Comparison of ENCODE assay signal across 11 mouse cellular contexts in the genomic region with DNA sequence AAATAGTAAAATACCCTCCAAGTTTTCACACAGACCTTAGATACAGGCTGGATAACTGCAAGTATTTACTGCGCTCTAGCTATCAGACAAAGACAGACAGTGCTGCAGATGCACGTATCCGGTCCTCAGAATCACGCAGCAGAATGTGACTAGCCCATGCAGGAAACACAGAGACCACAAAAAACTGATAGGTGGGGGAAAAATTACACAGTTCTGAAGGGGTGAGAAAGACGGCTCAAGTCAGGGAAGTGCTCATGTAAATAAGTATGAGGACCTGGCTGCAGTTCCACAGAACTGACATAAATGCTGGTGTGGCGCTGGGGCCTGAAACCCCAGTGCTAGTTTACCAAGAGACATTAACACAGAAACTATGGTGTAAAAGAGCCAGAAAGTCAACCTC. TPM values are rescaled to one million over a fixed set of nuclear protein-coding genes. Genes with fewer than 3 reads are reported as not detected.
DNase-seq lines count a peak whose midpoint lies in the region; ATAC-seq and TF ChIP-seq lines count a peak whose summit lies in the region.
"Had no signal": no experiment of that assay in that cellular context is flagged by ENCODE, and none has a peak within 500 bp of the region (broad histone marks: within the 10 kb centered on the region; RNA-seq: fewer than 3 reads in every experiment).

No protein-coding gene starts in this region.

- 27% methylated on average over 6 of the region's 6 CpGs for WGBS in liver, embryonic 12.5 days (ENCODE audit: insufficient replicate concordance)
- WGBS in midbrain, embryonic 15.5 days: 93% methylated on average over 6 of the region's 6 CpGs
- 97% methylated on average over 6 of the region's 6 CpGs for WGBS in hindbrain, postnatal 0 days
- 92% methylated on average over 6 of the region's 6 CpGs for WGBS in hindbrain, embryonic 13.5 days

- H3K4me1 ChIP-seq in liver, embryonic 12.5 days: peaks cover 32% of the 10 kb centered on the region
- H3K4me1 ChIP-seq in midbrain, embryonic 15.5 days: no peaks in the 10 kb centered on the region
- H3K4me1 ChIP-seq in hindbrain, postnatal 0 days (ENCODE audit: insufficient read depth, low read length): no peaks in the 10 kb centered on the region
- no peaks in the 10 kb centered on the region for H3K4me1 ChIP-seq in hindbrain, embryonic 13.5 days (replicated peaks)
- H3K4me1 ChIP-seq: heart, embryonic 15.5 days had no signal

- H3K27me3 ChIP-seq in liver, embryonic 12.5 days (replicated peaks): no peaks in the 10 kb centered on the region
- H3K27me3 ChIP-seq in midbrain, embryonic 15.5 days (replicated peaks): no peaks in the 10 kb centered on the region
- no peaks in the 10 kb centered on the region for H3K27me3 ChIP-seq in hindbrain, postnatal 0 days (ENCODE audit: insufficient read depth, low read length)
- no peaks in the 10 kb centered on the region for H3K27me3 ChIP-seq in hindbrain, embryonic 13.5 days
- H3K27me3 ChIP-seq: heart, embryonic 15.5 days had no signal

- no peak for TF ChIP-seq CTCF in hindbrain, postnatal 0 days (IDR thresholded peaks at IDR 0.05; ENCODE audit: low read depth)
- no peak for TF ChIP-seq CTCF in left cerebral cortex, adult 2 months (IDR thresholded peaks at IDR 0.05)

- H3K27ac ChIP-seq in liver, embryonic 12.5 days: peak overlapping the region; percentile 72
- no peak overlapping the region for H3K27ac ChIP-seq in midbrain, embryonic 15.5 days
- H3K27ac ChIP-seq in hindbrain, postnatal 0 days: no peak overlapping the region
- H3K27ac ChIP-seq in hindbrain, embryonic 13.5 days: no peak overlapping the region
- no peak overlapping the region for H3K27ac ChIP-seq in left cerebral cortex, adult 2 months
- H3K27ac ChIP-seq: heart, embryonic 15.5 days; limb, embryonic 10.5 days had no signal

- intact Hi-C loops in left cerebral cortex, adult 2 months (cut with DNase I): no loop called here

- H3K36me3 ChIP-seq in liver, embryonic 12.5 days: peaks cover 85% of the 10 kb centered on the region
- peaks cover 42% of the 10 kb centered on the region for H3K36me3 ChIP-seq in midbrain, embryonic 15.5 days (replicated peaks)
- peaks cover 37% of the 10 kb centered on the region; the same call in 1 of the 2 replicates for H3K36me3 ChIP-seq in hindbrain, postnatal 0 days (ENCODE audit: insufficient read depth, low read length)
- peaks cover 75% of the 10 kb centered on the region for H3K36me3 ChIP-seq in hindbrain, embryonic 13.5 days

- 0 out of 2 replicates have a peak, but pooled peaks cover 4% of the 10 kb centered on the region for H3K9me3 ChIP-seq in liver, embryonic 12.5 days (replicated peaks)
- H3K9me3 ChIP-seq in midbrain, embryonic 15.5 days: no peaks in the 10 kb centered on the region
- 0 out of 2 replicates have a peak, but pooled peaks cover 4% of the 10 kb centered on the region for H3K9me3 ChIP-seq in hindbrain, postnatal 0 days (ENCODE audit: low read length)
- H3K9me3 ChIP-seq in hindbrain, embryonic 13.5 days: 0 out of 2 replicates have a peak, but pooled peaks cover 5% of the 10 kb centered on the region
- H3K9me3 ChIP-seq: heart, embryonic 15.5 days; limb, embryonic 10.5 days had no signal

- DNase-seq in 416B (ENCODE audit: low read depth): peak; percentile 95
- no peak for DNase-seq in hindbrain, postnatal 0 days (ENCODE audit: low spot score)
- no peak for DNase-seq in left cerebral cortex, adult 2 months (ENCODE audit: extremely low spot score in 1 of 2, low spot score in 2 of 2)
- DNase-seq: lung, postnatal 14 days had no signal

- H3K4me2 ChIP-seq in liver, embryonic 12.5 days: peak overlapping the region; percentile 47
- no peak overlapping the region for H3K4me2 ChIP-seq in midbrain, embryonic 15.5 days
- no peak overlapping the region for H3K4me2 ChIP-seq in hindbrain, postnatal 0 days (ENCODE audit: low read depth, low read length)
- H3K4me2 ChIP-seq in hindbrain, embryonic 13.5 days: no peak overlapping the region
- H3K4me2 ChIP-seq: heart, embryonic 15.5 days had no signal

- H3K4me3 ChIP-seq in liver, embryonic 12.5 days: no peak overlapping the region
- no peak overlapping the region for H3K4me3 ChIP-seq in midbrain, embryonic 15.5 days
- no peak overlapping the region for H3K4me3 ChIP-seq in hindbrain, postnatal 0 days (ENCODE audit: low read length)
- H3K4me3 ChIP-seq in hindbrain, embryonic 13.5 days: no peak overlapping the region
- no peak overlapping the region for H3K4me3 ChIP-seq in left cerebral cortex, adult 2 months
- H3K4me3 ChIP-seq: heart, embryonic 15.5 days; limb, embryonic 10.5 days had no signal

- ATAC-seq in activated CD4-positive, CD25-positive, alpha-beta regulatory T cell, adult 4 months: peak; percentile 98
- ATAC-seq in liver, embryonic 12.5 days: peak; percentile 86
- ATAC-seq in neutrophil, adult 5-6 weeks (ENCODE audit: extremely low read depth, insufficient number of reproducible peaks, low FRiP score, poor library complexity, severe bottlenecking): peak; percentile 78
- ATAC-seq in midbrain, embryonic 15.5 days (replicated peaks): no peak
- ATAC-seq in hindbrain, postnatal 0 days: no peak
- no peak for ATAC-seq in hindbrain, embryonic 13.5 days (ENCODE audit: low FRiP score)

- H3K9ac ChIP-seq in liver, embryonic 12.5 days: no peak overlapping the region
- H3K9ac ChIP-seq in midbrain, embryonic 15.5 days: no peak overlapping the region
- H3K9ac ChIP-seq in hindbrain, postnatal 0 days (replicated peaks; ENCODE audit: low read length): no peak overlapping the region
- H3K9ac ChIP-seq in hindbrain, embryonic 13.5 days: no peak overlapping the region
- H3K9ac ChIP-seq: heart, embryonic 15.5 days had no signal

RNA-seq across cellular contexts. Expression of a gene that starts 46.5 kb away (rescaled TPM):
- polyA plus RNA-seq in activated CD4-positive, CD25-positive, alpha-beta regulatory T cell, adult 4 months (2017; shearing (Covaris generic)): 10 to 100 TPM; 27.9 to 38.5 TPM
- polyA plus RNA-seq in liver, embryonic 12.5 days (2016; fragmentation: Nextera tagmentation; extraction: Ambion mirVana): 6.4 and 6.6 TPM in 2 replicates
- total RNA-seq in neutrophil, adult 5-6 weeks (2017): 50.3 and 62.8 TPM in 2 replicates
- polyA plus RNA-seq in midbrain, embryonic 15.5 days (2015; fragmentation: Nextera tagmentation; extraction: Ambion mirVana): 4.6 TPM in 2 replicates
- total RNA-seq in hindbrain, postnatal 0 days (2014; rRNA removed): 4.5 and 5.5 TPM in 2 replicates
- polyA plus RNA-seq in hindbrain, postnatal 0 days (2015; fragmentation: Nextera tagmentation; extraction: Ambion mirVana): 3.7 and 4.0 TPM in 2 replicates
- polyA plus RNA-seq in hindbrain, embryonic 13.5 days (2015; fragmentation: Nextera tagmentation; extraction: Ambion mirVana): 4.8 and 5.3 TPM in 2 replicates
- total RNA-seq in left cerebral cortex, adult 2 months (2021): 10 to 100 TPM; 16.8 to 17.8 TPM

RNA-seq across cellular contexts. Expression of a gene that starts 53.0 kb away (rescaled TPM):
- 10 to 100 TPM; 10.7 to 11.1 TPM for polyA plus RNA-seq in activated CD4-positive, CD25-positive, alpha-beta regulatory T cell, adult 4 months (2017; shearing (Covaris generic))
- polyA plus RNA-seq in liver, embryonic 12.5 days (2016; fragmentation: Nextera tagmentation; extraction: Ambion mirVana): 16.9 and 17.1 TPM in 2 replicates
- total RNA-seq in neutrophil, adult 5-6 weeks (2017): 110 and 117 TPM in 2 replicates
- polyA plus RNA-seq in midbrain, embryonic 15.5 days (2015; fragmentation: Nextera tagmentation; extraction: Ambion mirVana): 22.8 and 25.7 TPM in 2 replicates
- total RNA-seq in hindbrain, postnatal 0 days (2014; rRNA removed): 20.6 and 23.0 TPM in 2 replicates
- 11.5 and 11.6 TPM in 2 replicates for polyA plus RNA-seq in hindbrain, postnatal 0 days (2015; fragmentation: Nextera tagmentation; extraction: Ambion mirVana)
- polyA plus RNA-seq in hindbrain, embryonic 13.5 days (2015; fragmentation: Nextera tagmentation; extraction: Ambion mirVana): 27.5 and 27.6 TPM in 2 replicates
- 10 to 100 TPM; 40.4 to 42.2 TPM for total RNA-seq in left cerebral cortex, adult 2 months (2021)

Comparison
In these comparisons a context has a peak if more than half of its experiments do, and no peak if none do; other contexts are left out.
1. ATAC-seq: peak in activated CD4-positive, CD25-positive, alpha-beta regulatory T cell, adult 4 months (single experiment), liver, embryonic 12.5 days (single experiment) and neutrophil, adult 5-6 weeks (single experiment); none in midbrain, embryonic 15.5 days (single experiment), hindbrain, postnatal 0 days (single experiment) and hindbrain, embryonic 13.5 days (single experiment).